Mouse (Mus musculus) 416B (cell line): Measurements from ENCODE around the gene Jup.
A peak's percentile ranks its signal among the peaks of the same experiment; 100 is the strongest.

ENCODE experiments used
- DNase-seq: peaks from one replicate; pipeline ENCODE4 v3.0.0; 2011; ENCODE audit warnings: low read depth

The Jup gene

DNA sequence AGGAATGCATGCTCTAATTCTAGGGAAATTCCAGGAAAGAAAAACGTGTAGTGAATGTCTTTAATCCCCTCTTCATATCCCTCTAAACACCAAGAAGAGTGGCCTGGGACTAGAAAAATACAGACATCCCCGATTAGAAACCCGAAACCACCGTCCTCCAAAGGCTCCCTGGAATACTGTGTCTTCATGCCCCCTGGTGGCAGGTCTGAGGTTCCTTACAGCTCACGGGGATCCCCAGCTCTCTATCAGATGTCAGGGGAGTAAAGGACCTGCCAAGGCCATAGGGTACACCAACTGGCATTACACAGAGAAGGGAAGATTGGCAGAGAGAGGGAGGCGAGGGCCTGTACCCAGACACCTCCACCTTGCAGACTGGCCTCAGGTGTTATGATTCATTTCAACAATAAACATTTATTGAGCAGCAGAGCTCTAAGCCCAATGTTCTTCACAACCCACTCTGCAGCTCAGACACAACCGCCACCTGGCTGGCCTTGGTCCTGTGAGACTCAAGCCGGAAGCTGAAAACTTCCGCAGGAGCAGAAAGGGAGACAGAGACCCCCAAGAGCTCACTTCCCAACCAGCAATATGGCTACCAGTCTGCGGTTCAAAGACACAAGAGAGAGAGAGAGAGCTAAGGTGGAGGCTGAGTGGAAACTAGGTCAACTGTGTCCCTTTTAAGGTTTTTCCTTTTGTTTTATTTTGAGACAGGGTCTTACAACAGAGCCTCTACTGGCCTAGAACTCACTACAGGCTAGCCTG, 10.7 kb upstream of the Jup start:
- peak; percentile 73 for DNase-seq

DNA sequence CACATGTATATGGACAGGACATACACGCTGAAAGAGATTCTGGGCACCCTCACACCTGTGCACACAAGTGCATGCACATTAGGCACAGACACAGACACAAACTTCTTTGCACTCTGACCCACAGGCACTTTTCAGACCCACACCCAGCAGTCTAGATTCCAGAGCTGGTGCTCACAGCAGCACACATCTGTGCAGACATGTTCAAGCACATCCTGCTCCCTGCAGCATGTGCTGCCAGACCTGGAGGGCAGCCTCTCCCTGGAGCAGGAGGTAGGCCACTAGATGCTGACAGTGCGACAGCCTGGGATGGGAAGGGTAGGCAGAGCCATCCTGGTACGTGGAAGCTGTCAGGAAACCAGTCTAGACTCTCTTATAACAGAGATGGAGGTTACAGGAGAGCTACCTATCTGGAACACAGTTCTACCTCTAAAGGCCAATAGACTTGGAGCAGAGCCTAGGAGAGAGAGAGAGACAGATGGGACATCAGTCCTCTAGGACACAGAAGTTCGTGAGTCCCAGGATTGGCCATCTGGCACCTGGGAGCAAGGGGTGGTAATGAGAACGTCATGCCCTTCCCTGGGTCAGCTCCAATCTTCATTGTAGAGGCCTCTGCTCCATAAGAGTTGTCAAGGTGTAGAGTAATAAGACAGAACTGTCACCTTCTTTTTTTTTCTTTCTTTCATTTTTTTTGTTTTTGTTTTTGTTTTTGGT, 9.6 kb upstream of the Jup start:
- no peak for DNase-seq

DNA sequence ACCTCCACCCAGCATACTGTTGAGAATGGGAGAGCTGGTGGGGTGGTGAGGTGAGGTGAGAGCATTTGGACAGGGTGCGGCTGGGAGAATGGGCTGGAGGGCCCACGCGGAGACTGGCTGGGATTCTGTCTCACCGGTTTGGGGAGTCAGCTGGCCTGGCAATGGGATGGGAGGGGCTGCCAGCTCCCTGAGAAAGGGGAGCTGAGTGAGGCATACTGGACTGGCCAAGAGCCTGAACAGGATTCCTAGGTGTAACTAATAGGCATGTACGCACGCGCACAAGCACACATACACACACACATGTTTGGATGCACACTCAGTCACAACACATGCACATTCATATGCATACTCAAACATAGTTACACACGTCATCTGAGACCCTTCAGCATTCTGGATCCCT, 8.7 kb upstream of the Jup start:
- DNase-seq: no peak

DNA sequence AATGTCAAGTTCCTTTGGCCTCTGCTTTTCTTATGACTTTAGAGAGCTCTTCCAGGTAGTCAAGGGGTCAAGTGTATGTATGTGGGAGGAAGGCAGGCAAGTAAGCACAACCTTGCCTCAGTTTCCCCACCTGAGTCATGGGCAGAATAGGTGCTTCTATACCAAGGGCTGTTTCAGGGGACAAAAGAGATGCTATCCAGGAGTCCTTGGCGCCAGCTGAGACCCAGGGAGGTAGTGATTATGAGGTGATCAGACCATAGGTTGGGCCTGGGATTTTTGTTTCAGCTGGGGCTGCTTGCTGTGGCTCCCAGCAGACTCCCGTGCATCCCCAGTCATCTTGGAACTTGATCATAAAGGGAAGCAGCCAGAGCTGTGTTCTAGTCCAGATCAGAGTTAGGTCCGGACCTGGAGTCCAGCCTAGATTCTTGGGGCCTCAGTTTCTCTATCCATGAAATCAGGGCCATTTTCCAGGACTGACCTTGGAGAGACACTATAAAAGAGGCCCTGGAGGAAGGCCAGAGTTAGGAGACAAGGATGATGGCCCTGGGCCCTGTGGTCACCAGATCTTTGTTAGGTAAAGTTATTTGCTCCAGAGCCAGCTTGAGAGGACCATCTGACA, 7.0 kb upstream of the Jup start:
- DNase-seq: no peak

DNA sequence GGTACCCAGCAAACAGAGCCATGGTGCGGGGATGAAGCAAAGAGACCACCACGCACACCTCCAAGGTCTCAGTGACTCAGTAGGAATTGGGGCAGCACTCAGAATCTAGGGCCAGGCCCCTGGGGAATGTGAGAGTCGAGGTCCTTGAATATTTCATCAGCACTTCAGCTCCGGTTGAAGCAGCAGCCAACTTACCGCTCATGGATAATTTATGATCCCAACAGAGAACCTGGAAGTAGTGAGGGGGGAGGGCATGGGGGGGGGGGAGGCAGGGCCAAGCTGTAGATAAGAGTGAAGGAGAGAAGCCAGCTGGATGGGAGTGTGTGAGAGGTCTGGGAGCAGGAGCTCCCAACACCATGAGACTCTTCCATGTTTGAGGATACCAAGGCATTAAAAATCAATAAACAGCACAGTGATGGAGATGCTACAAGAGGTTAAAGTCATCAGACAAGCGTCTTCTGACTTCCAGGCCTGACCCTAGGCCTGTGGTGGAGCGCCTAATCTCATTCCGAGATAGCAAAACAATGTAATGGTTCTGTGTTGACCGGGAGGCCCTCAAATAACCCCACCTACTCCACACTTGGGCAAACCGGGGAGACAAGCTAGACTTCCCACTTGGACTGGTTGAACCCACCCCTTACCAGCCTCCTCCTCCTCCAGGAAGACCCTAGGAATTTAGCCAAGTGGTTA, 6.0 kb upstream of the Jup start:
- no peak for DNase-seq

DNA sequence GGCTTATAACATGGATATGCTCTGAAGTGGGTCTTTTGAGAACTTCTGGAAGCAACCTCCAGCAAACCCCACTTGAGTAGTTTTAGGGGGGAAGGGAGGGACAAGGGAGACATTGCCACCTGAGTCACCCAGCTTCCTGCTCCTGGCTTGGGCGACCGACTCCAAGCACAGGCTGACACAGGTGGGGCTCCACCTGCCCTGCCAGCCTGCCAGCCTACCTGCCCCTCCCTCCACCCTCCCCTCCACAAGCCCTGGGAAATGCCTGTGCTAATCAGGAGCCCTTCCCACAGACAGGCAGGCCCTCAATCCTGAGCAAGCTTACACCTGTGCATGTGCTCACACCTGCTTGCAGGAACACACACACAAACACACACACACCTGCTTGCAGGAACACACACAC, 5.1 kb upstream of the Jup start:
- DNase-seq: no peak

DNA sequence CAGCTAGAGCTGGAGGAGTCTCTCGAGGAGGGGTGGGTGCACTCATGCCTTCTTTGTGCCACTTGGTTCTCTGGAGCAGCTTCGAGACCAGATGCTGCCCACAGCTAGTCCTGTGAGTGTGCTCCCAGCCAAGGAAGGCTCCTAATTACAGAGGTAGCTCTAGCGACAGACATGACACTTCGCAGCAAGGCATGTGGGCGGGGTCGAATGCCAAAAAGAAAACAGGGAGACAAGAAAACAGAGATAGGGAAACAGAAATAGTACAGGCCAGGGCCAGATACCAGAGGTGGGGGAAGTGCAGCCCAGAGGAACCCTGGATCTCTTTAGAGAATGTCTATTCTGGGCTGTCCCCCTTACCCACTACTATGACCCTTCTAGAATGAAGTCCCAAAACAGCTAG, 4.7 kb upstream of the Jup start:
- no peak for DNase-seq

DNA sequence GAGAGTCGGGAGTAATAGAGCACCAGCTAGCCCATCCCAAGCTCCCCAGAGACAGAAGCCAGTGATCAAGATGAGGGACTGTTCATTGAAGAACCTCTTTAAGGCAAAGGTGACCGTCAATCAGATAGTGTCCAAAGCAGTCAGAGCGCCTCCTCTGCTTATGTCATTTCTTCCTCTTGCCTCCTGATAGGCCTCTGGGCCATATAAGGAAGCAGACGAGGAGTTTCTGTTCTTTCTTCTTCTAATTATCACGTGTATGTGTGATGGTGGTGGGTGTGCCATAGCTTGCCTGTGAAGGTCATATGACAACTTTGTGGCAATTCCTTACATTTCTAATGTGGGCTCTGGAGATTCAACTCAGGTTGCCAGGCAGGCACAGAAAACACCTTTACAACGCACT, 3.3 kb upstream of the Jup start:
- DNase-seq: peak; percentile 11

DNA sequence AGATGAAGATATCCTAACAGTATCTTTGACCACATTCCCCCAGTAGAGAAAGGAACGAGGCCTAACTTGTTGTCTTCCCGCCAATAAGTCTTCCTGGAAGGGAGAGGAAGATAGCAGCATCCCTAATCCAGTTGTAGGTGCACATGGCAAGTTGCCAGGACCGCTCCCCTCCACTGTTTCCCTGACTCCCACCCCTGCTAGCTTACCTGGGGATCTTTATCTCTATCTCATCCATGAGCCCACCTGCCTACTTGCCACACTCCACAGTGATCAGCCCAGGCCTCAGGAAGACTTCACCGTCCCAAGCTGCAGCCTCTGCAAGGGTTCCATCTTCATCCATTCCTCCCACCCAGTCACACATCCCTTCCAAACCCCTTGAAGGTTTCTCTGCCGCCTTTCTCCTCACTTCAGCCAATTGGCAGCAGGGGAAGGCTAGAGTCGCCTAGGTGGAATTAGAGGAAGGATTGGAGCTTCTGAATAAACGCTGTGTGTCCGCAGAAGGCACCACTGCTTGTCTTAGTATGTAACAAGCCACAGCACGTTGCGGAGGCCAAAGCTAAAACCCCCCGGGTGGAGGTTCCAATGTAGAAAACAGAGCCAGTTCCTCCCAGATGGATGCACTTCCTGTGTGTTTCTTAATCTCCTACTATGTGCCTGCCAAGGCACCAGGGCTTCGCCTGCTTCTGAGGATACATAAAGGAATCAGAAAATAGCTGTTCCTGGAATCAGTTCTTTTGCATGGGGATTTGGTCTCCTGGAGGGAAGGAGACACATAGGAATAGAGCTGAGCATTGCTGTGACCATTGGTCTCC, 2.4 kb upstream of the Jup start:
- DNase-seq: no peak

DNA sequence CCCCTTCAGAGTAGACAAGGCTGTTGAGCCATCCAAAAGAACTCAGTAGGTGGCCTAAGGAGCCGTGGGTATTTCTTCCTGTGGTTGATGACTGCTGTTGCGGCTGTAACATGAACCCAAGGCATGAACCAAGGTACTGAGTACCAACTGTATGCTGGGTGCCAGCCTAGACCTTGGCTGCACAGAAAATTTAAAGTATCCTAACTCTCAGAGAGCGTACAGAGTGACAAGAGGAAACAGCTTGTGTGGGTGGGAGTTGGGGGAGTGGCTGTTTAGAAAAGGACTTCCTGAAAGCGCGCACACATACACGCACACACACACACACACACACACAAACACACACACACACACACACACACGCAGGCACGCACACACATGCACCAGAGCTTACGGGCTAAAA, 1.8 kb upstream of the Jup start:
- DNase-seq: peak; percentile 92

DNA sequence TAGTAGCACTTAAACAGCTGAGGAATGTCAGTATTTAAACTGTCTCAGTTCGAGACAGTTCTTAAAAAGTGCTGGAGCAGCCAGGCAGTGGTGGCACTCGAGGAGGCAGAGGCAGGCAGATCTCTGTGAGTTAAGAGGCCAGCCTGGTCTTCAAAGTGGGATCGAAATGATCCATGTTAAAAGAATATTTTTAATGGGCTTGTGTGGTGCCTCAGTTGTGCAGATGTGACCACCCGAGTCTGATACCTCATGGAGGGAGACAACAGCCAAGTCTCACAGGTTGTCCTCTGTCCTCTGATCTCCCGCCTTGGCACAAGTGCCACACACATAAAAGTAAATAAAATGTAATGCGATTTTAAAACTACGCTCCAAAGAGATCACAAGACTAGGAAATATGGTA, 954 bp upstream of the Jup start:
- DNase-seq: no peak

DNA sequence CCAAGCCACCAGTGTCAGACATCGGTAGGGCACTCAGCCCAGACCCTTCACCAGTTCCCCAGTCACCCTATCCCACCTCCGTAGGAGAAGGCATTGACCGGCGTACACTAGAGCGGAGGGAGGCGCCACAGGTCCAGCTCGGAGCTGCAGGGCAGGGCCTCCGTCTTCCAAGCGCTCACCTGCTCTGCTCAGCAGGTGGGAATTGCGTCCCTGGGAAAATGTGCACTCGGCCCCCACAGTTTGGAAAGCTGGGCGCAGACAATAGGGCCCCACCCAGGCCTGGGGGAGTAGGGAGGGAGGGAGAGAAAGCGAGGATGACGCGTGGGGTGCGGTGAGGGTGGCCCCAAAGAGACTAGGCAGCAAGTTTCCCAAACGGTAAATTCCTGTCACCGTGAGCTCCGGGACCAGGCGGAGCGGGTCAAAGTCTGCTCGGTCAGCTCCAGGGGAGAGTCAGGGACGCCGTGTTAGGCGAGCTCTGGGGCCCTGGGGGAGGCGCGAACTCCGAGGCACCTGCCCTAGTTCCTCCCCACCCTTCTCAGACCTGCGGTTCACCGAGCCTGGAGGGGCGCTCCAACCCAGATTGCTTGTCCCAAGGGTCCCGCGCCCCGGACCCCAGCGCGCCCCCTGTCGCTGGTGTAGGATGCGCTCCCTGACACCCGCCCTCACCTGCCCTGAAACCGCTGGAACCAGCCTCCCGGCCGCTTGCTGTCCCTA, 520 bp downstream of the Jup start:
- DNase-seq: no peak

DNA sequence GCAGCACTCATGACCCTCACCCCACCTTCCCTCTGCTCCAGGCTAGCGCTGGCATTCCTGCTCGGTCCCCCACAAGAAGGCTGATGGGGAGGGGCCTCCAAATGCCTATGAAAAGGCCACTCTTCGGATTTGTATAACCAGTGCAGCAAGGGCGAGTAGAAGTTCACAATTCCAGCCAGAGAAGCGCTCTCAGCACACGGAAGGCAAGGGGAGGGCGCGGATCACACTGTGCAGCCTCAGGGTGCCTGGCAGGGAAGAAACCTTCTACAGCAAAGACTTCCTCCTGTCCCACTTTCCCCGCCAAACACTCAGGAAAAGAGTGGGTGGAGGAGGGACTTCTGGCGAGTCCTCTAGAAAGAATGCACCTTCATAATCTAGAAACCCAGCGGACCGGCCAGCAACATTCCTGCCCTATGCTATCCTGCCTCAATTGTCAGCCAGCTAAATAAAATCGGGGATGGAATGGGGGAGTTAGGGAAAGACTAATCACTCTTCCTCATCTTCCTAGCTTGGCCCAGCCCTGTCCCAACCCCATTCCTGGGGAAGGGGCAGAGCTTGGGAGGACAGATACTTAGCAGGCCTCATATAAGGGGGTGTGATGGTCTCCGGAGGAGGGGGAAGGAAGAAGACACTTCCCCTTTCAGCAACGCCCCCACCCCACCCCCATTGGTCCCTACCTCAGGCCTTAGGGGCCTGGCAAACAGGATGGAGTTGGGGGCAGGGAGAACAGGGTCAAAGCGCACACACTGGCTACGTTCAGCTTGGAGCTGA, 1.5 kb downstream of the Jup start:
- no peak for DNase-seq

DNA sequence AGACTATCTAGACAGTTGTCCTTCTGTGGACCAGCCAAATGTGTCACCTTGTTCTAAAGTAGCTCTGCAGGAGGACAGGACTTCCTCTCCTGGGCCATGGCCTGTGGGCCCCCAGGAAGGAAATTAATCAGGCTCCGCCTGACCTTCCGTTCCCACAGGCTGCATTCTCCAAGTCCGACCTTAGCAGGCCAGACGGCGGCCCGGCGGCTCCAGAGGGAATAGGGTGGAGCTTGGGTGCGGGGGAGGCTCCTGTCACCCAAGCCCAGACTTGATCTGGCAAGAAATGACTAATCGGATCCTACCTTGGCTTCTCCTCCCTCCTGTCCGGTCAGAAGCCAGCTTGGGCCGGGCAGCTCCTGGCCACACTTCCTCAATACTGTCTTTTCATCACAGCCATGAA, 2.4 kb downstream of the Jup start:
- peak; percentile 77 for DNase-seq

DNA sequence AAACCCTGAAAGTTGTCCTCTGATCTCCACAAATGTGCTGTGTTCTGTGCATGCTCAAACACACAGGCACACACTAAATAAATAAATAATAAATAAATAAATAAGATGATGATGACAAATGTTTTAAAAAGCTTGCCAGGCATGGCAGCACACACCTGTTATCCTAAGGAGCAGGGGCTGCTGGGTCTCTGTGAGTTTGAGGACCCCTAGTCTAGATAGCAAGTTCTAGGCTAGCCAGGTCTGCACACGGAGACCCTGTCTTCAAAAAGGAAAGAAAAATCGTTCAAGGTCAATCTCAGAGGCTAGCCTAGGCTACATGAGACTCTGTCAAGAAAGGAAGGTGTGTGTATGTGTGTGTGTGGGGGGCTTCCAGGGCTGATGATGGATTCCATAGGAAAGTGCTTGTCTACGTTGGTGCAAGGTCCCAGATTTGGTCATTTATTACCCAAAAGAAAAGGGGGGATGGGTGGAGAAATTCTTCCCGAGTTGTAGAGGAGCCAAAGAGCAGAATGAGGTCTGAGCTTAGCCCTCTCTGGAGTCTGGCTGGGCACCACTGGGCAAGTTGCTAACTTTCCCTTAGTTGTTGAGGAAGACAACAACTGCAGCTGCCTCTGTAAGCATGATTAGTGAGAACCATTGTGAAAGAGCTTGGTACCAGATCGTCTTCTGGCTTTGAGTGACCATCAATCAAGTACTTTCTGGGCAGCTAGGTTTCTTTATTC, 3.0 kb downstream of the Jup start:
- DNase-seq: peak; percentile 31

DNA sequence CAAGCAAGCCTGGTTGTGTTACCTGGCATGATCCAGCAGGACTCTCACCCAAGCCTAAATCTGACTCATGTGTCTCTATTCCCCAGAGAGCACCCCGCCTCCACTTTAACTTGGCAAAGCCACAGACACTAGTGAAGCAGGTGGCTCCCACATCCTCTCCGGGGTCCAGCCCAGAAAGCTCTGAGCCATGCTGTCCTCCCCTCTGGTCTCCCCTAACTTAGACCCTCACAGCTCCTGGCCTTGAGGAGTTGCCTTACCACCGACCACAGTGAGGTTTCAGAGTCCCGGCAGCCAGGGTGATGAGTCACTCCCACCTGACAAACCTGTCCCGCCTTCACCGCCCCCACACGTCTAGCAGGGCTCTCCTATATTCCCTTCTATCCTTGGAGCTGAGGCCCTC, 3.8 kb downstream of the Jup start:
- DNase-seq: peak; percentile 77

DNA sequence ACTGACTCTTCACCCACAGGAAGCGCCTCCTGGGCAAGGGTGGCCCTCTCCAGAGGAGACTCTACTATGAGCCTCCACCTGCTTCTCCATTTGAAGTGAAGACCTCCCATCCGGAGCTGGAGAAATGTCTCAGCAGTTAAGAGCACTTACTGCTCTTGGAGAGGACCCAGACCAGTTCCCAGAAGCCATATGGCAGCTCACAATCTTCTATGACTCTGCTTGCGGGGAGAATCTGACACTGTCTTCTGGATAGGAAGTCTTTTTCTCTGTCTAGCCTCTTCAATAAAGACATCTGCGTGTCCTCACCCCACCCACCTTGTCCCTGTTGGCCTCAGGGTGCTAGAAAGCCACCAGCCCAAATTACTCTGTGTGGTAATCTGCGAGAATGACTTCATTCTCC, 4.6 kb downstream of the Jup start:
- DNase-seq: no peak

DNA sequence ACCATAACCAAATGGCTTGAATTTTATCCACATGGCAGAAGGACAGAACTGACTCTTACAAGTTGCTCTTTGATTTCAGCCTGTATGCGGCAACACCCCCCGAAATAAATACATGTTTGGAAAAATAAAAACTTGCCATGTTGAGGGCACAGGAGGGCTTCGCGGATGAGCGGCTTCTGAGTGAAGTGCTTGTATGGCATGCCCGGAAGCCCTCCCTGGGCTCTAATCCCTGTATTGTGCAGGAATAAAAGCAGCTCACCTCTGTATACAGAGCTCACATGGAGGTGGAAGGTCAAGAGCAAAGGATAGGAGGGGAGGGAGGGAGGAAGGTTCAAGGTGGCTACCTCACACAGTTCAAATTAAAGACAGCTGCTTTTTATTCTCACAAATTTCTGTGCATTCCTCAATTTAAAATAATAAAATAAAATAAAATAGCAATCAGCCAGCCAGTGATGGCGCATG, 5.6 kb downstream of the Jup start:
- no peak for DNase-seq

DNA sequence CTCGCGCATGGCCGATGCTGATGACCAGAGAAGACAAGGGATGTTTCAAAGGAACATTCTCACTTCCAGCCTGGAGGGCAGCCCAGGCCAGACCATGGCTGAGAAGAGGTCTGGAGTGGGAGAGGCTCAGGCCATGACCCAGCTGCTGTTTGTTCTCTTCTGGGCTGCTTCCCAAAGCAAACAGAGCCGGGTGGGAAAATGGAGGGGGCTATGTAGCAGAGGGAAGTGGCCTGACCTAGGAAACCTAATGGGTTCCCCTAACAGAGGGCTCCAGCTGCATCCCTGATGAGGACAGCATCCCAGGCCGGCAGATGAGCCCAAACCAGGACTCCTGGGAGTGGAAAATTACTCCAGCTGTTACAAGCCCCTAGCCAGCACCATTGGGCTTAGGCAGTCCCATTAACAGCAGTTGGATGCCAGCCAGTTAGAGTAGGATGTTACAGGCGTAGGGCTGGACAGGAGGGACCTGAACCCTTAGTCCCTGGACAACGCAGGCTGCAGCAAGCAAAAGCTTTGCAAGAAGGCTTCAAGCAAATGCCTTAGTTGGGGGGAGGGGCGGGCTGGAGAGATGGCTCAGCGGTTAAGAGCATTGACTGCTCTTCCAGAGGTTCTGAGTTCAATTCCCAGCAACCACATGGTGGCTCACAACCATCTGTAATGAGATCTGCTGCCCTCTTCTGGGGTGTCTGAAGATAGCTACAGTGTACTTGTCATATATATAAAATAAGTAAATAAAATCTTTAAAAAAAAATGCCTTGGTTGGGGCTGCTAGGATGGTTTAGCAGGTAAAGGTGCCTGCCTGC, 6.3 kb downstream of the Jup start:
- no peak for DNase-seq
